Mouse (Mus musculus) hindbrain, embryonic 14.5 days (tissue): ENCODE measurements around the gene Wipf3. TPM values are rescaled to one million over a fixed set of nuclear protein-coding genes. Genes with fewer than 3 reads are reported as not detected.
A peak's percentile ranks its signal among the peaks of the same experiment; 100 is the strongest.

Experiments used
- ATAC-seq: fragments of 200-750 bp; cut with Nextera tagmentation; 2 replicates; pipeline ENCODE4 v1.8.0; 2017; ENCODE audit warnings: moderate number of reproducible peaks, mild to moderate bottlenecking, moderate TSS enrichment, moderate library complexity; ENCODE audit not compliant: low FRiP score
- DNase-seq: peaks from one replicate; pipeline ENCODE4 v3.0.0-alpha.2; 2015; ENCODE audit warnings: low spot score
- H3K27ac ChIP-seq: fragments of 300-500 bp; sonication (generic); 2 replicates; pipeline ENCODE4 v1.5.1; 2014; ENCODE audit warnings: mild to moderate bottlenecking, moderate library complexity
- H3K27me3 ChIP-seq: fragments of 300-500 bp; sonication (generic); 2 replicates; pipeline ENCODE4 v1.6.1; 2014; ENCODE audit warnings: mild to moderate bottlenecking, low read length, mixed read lengths; ENCODE audit not compliant: control insufficient read depth, insufficient read depth
- H3K36me3 ChIP-seq: fragments of 300-500 bp; sonication (generic); replicated peaks from 2 replicates; pipeline ENCODE4 v1.6.1; 2014; ENCODE audit not compliant: control insufficient read depth, insufficient read depth
- H3K4me1 ChIP-seq: fragments of 300-500 bp; sonication (generic); replicated peaks from 2 replicates; pipeline ENCODE4 v1.6.1; 2014; ENCODE audit warnings: antibody characterized with exemption, low read length, mixed read lengths; ENCODE audit not compliant: control insufficient read depth, insufficient read depth
- H3K4me2 ChIP-seq: fragments of 300-500 bp; sonication (generic); replicated peaks from 2 replicates; pipeline ENCODE4 v1.6.1; 2014; ENCODE audit warnings: mild to moderate bottlenecking, moderate library complexity
- H3K4me3 ChIP-seq: fragments of 300-500 bp; sonication (generic); replicated peaks from 2 replicates; pipeline ENCODE4 v1.5.1; 2014; ENCODE audit warnings: mild to moderate bottlenecking, low read length
- H3K9ac ChIP-seq: fragments of 300-500 bp; sonication (generic); 2 replicates; pipeline ENCODE4 v1.6.1; 2014
- H3K9me3 ChIP-seq: fragments of 300-500 bp; sonication (generic); 2 replicates; pipeline ENCODE4 v1.6.1; 2016; ENCODE audit warnings: low read length; ENCODE audit not compliant: control insufficient read depth
- WGBS: fragments of 180-500 bp; shearing (Covaris S2); extraction: QIAGEN DNeasy Blood & Tissue Kit; methylation state at CpG from one replicate; pipeline ENCODE4 v1.1.7; 2014; 5-methylcytosine and 5-hydroxymethylcytosine counted together
- polyA plus RNA-seq: library from polyadenylated mRNA; unstranded; fragments of >200 nt; fragmentation: Nextera tagmentation; extraction: Ambion mirVana; gene quantifications from 2 replicates; pipeline ENCODE4 v1.2.1, GENCODE M21; 2014

The Wipf3 gene
- polyA plus RNA-seq, 1 experiment from 2014 or later = 3.5 TPM

GRCm38 (mm10) chr6:54531048-54531481 is 101.7 kb downstream of the Wipf3 start:
- Histone ChIP-seq H3K27ac (peak overlapping the region; percentile 26), H3K9ac (no peak overlapping the region)

DNA sequence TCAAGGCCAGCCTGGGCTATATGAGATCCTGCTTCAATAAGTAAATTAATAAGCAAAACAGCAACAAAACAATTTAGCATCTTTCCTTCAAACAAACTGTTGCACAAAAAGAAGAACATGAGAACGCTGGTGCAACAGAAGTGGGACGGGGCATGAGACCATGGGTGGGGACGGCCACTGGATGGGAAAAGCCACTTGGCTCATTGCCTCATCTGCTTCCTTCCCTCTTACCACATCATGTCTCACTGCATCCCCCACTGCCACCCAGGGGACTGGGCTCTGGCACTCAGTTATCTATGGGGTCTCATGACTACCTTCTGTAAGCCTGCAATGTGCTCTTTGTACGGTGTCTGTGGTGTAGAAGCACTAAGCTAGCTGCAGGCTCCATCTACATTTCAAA is 106.1 kb downstream of the Wipf3 start:
- 79% methylated on average over 4 of the region's 4 CpGs for WGBS
- no peaks in the 10 kb centered on the region for H3K9me3 ChIP-seq
- H3K27me3 ChIP-seq = no peaks in the 10 kb centered on the region
- H3K36me3 ChIP-seq = no peaks in the 10 kb centered on the region; the same call in 1 of the 2 replicates
- H3K4me1 ChIP-seq = peaks cover 25% of the 10 kb centered on the region
- ATAC-seq = no peak
- no peak for DNase-seq
- no peak overlapping the region for H3K27ac ChIP-seq
- no peak overlapping the region for H3K4me2 ChIP-seq
- H3K4me3 ChIP-seq = no peak overlapping the region
- no peak overlapping the region for H3K9ac ChIP-seq

More at GRCm38 (mm10) chr6:54531048-54531481, 101.7 kb downstream of the Wipf3 start:
- no peaks in the 10 kb centered on the region; the same call in none of the 2 replicates for H3K36me3 ChIP-seq
- WGBS = 47% methylated on average over 8 of the region's 8 CpGs
- H3K9me3 ChIP-seq = no peaks in the 10 kb centered on the region
- ATAC-seq (peak; percentile 60; the same call in 1 of the 2 replicates), DNase-seq (no peak)
- H3K4me3 ChIP-seq = no peak overlapping the region
- no peak overlapping the region for H3K4me2 ChIP-seq
- no peaks in the 10 kb centered on the region for H3K27me3 ChIP-seq
- H3K4me1 ChIP-seq = peaks cover 7% of the 10 kb centered on the region; the same call in 1 of the 2 replicates

DNA sequence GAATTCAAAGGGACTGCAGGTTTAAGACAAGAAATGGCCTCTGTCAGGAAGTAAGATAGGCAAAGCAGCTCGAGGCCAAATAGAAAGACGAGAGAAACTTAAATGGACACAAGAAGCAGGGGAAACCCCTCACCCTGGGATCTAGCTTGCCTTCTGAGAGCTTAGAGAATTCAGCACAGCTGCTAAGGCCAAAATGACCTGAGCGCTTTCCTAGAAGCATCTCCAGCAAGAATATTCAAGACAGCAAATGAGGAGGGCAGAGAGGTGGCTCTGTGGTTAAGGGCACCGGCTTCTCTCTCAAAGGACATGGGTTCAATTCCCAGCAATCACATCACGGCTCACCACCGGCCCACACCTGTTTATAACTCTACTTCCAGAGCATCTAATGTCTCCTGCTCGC is 107.7 kb downstream of the Wipf3 start:
- DNase-seq (no peak), ATAC-seq (no peak)
- Histone ChIP-seq H3K9me3 (no peaks in the 10 kb centered on the region), H3K36me3 (no peaks in the 10 kb centered on the region; the same call in 1 of the 2 replicates), H3K4me3 (no peak overlapping the region), H3K9ac (no peak overlapping the region), H3K4me1 (peaks cover 20% of the 10 kb centered on the region), H3K27ac (no peak overlapping the region), H3K4me2 (no peak overlapping the region), H3K27me3 (no peaks in the 10 kb centered on the region)
- 89% methylated on average over 7 of the region's 7 CpGs for WGBS

DNA sequence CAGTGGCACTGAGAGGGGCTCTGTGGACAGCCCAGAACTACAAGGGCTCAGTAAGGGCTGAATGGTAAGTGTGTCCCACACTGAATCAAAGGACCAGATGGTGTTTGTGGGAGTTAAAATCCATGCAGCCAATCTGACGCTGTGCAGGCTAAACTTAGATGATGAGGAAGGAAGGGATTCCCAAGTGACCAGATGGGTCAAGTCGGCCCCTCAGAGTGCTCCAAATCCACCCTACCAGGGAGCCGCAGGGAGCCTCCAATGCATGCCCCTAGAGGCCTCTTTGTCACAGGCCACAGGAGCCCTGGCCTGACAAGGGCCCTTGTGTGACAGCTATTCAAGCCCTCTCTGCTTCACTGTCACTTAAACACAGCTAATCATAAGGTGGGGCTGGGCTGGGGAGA is 109.4 kb downstream of the Wipf3 start:
- no peak overlapping the region for H3K4me2 ChIP-seq
- WGBS = 7% methylated on average over 3 of the region's 3 CpGs
- H3K27ac ChIP-seq = no peak overlapping the region
- no peak for DNase-seq
- peaks cover 7% of the 10 kb centered on the region for H3K36me3 ChIP-seq
- no peak overlapping the region for H3K9ac ChIP-seq
- no peak; the same call in 1 of the 2 replicates for ATAC-seq
- peaks cover 20% of the 10 kb centered on the region for H3K4me1 ChIP-seq
- no peak overlapping the region for H3K4me3 ChIP-seq
- no peaks in the 10 kb centered on the region for H3K9me3 ChIP-seq
- no peaks in the 10 kb centered on the region for H3K27me3 ChIP-seq

DNA sequence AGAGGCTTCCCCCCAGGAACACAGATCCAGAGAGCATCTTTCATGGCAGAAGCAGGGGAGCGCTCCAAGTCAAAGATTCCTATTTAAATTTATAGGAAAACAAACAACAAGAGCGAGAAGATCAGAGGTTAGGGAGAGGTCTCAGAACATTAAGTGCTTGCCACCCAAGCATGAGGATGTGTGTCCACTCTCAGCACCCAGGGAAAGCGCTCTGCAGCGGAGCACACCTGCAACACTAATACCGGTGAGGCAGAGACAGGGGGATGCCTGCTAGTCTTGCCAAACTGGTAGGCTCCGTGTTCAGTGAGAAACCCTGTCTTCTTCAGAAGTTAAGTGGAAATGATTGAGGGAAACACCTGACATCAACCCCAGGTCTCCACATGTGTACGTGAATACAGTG is 110.0 kb downstream of the Wipf3 start:
- H3K9me3 ChIP-seq = no peaks in the 10 kb centered on the region
- no peaks in the 10 kb centered on the region for H3K27me3 ChIP-seq
- 82% methylated on average over 7 of the region's 7 CpGs for WGBS
- H3K4me3 ChIP-seq = no peak overlapping the region
- no peak overlapping the region for H3K27ac ChIP-seq
- H3K4me1 ChIP-seq = peaks cover 20% of the 10 kb centered on the region
- ATAC-seq = 0 out of 2 replicates have a peak, but pooled peaks have one; percentile 6
- H3K36me3 ChIP-seq = peaks cover 11% of the 10 kb centered on the region
- no peak overlapping the region for H3K4me2 ChIP-seq
- no peak for DNase-seq
- no peak overlapping the region for H3K9ac ChIP-seq

DNA sequence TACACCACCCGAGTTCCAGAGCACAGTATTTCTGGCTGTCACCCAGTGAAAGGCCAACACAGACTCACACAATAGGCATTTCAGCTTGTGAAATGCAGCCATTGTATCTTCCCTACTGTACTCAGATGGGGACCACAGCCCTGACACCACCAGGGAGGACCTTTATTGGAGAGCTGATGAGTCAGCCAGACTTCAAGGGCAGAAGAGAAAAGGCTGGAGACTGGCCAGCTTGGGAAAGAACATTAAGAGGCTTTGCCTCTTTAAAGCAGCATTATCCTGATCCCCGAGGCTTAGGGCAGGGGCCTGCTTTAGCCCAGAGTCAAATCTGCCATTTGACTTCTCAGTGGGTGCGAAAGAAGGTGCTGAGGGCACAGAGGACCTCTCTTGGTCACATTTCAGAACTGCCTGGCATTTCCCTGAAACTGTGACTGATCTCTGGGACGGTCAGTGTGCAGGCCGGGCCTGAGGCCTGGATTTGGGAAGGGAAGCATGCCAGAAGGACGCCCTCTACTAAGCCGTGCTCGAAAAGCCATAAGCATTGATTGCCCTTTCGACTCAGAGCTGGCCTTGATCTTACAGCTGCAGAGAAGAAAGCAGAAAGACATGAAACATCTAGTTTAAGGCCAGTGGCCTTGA is 111.0 kb downstream of the Wipf3 start:
- no peak overlapping the region for H3K9ac ChIP-seq
- no peaks in the 10 kb centered on the region for H3K9me3 ChIP-seq
- 0 out of 2 replicates have a peak overlapping the region, but pooled peaks have one; percentile 14 for H3K27ac ChIP-seq
- H3K27me3 ChIP-seq = no peaks in the 10 kb centered on the region
- 65% methylated on average over 9 of the region's 9 CpGs for WGBS
- ATAC-seq (peak; percentile 32; the same call in 1 of the 2 replicates), DNase-seq (no peak)
- H3K36me3 ChIP-seq = peaks cover 11% of the 10 kb centered on the region
- no peak overlapping the region for H3K4me2 ChIP-seq
- H3K4me3 ChIP-seq = no peak overlapping the region
- H3K4me1 ChIP-seq = peaks cover 20% of the 10 kb centered on the region

GRCm38 (mm10) chr6:54542836-54543235 is 113.4 kb downstream of the Wipf3 start:
- Histone ChIP-seq H3K4me2 (no peak overlapping the region), H3K36me3 (peaks cover 11% of the 10 kb centered on the region), H3K9ac (no peak overlapping the region), H3K4me3 (no peak overlapping the region), H3K27me3 (no peaks in the 10 kb centered on the region), H3K27ac (no peak overlapping the region), H3K4me1 (peaks cover 20% of the 10 kb centered on the region), H3K9me3 (no peaks in the 10 kb centered on the region)
- ATAC-seq (no peak), DNase-seq (no peak)
- WGBS = 74% methylated on average over 7 of the region's 7 CpGs

- Histone ChIP-seq H3K27me3 (no peaks in the 10 kb centered on the region), H3K9me3 (no peaks in the 10 kb centered on the region), H3K36me3 (peaks cover 11% of the 10 kb centered on the region), H3K4me2 (no peak overlapping the region), H3K27ac (no peak overlapping the region), H3K4me1 (peaks cover 26% of the 10 kb centered on the region), H3K4me3 (no peak overlapping the region), H3K9ac (no peak overlapping the region)
- DNase-seq = no peak
- 84% methylated on average over 2 of the region's 2 CpGs for WGBS
- no peak for ATAC-seq
Measured at GRCm38 (mm10) chr6:54543646-54544045, 114.2 kb downstream of the Wipf3 start.

DNA sequence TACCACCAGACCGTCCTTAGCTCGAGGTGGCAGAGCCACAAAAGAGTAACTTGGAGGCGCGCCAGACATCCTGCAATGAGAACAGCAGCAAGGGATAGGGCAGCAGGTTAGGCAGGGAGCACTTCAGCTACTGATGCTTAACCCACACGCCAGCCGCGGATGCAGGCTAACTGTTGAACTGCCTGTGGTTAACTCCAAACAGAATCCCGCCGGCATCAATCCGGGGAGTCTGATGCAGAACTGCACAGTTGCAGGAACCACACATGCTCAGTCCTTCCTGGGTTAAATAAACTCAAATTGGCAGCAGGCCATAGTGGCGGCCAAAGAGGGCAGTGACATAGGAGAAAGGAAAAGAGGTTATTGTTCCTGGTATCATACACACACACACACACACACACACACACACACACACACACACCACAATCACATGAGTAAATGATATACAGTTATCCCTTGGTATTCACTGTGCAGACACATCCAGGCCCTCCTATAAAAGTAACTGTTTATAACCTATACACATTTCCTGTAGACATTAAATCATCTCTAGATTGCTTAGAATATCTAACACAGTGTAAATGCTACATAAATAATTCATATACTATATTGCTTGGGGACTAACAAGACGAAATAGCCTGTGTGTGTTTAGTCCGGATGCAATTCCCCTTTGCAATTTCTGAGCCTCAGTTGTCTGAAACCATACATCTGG is 119.1 kb downstream of the Wipf3 start:
- H3K36me3 ChIP-seq = peaks cover 7% of the 10 kb centered on the region
- no peak for DNase-seq
- H3K4me1 ChIP-seq = peaks cover 43% of the 10 kb centered on the region
- H3K4me3 ChIP-seq = no peak overlapping the region
- 51% methylated on average over 13 of the region's 13 CpGs for WGBS
- no peak overlapping the region for H3K9ac ChIP-seq
- peak; percentile 35; the same call in 1 of the 2 replicates for ATAC-seq
- no peak overlapping the region; the same call in 1 of the 2 replicates for H3K27ac ChIP-seq
- H3K9me3 ChIP-seq = no peaks in the 10 kb centered on the region
- H3K4me2 ChIP-seq = no peak overlapping the region
- H3K27me3 ChIP-seq = no peaks in the 10 kb centered on the region
